Comparison of ENCODE assay signal across 8 mouse cellular contexts in the genomic region with DNA sequence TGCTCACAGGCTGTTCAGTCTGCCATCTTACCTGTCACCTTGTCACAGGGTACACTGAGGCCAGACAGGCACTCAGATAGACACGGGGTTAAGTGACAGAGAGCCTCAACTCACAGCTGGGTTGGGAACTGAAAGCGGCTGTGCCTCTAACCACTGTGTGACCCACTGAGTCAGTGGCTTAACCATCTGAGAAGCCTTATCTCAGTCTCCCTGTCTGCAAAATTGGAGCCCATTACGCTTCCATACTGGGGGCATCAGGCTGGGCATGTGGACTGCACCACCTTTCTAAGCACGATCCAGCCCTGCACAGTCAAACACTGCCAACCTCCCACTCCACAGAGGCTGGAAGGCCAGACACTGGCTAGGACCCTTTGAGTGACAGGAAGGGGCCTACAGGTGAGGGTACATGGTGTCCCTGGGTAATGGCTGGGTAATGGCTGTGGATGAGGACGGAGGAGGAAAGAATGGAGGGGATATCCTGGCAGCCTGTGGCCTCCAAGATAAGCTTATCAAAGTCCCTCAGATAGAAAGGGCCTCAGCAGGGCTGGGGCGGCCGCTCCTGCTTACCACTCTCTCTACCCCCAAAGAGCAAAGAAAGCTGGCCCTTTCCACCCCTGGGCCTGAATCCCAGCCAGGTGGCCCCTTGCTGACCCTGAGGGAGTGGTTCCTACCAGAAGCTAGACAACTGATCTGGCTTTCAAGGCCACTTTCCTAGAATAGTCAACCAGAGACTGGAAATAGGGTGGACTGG. TPM values are rescaled to one million over a fixed set of nuclear protein-coding genes. Genes with fewer than 3 reads are reported as not detected.
DNase-seq lines count a peak whose midpoint lies in the region; ATAC-seq and TF ChIP-seq lines count a peak whose summit lies in the region.

No protein-coding gene starts in this region.

- no peaks in the 10 kb centered on the region for H3K27me3 ChIP-seq in lung, embryonic 14.5 days (ENCODE audit: insufficient read depth, low read length)
- no peaks in the 10 kb centered on the region for H3K27me3 ChIP-seq in stomach, embryonic 14.5 days (ENCODE audit: control insufficient read depth, insufficient read depth, low read length)

- ATAC-seq in lung, embryonic 14.5 days (ENCODE audit: insufficient read depth): no peak; the same call in 1 of the 2 replicates
- peak; percentile 64 for ATAC-seq in stomach, embryonic 14.5 days (ENCODE audit: insufficient number of reproducible peaks, insufficient read depth, low FRiP score, low read depth)
- no peak for ATAC-seq in monocyte, adult 5-6 weeks (replicated peaks; ENCODE audit: insufficient number of reproducible peaks, low FRiP score, low TSS enrichment, poor library complexity, severe bottlenecking)

- no peak overlapping the region for H3K9ac ChIP-seq in lung, embryonic 14.5 days
- H3K9ac ChIP-seq in stomach, embryonic 14.5 days (replicated peaks; ENCODE audit: low read depth, low read length): no peak overlapping the region

- WGBS in lung, embryonic 14.5 days: 70% methylated on average over 7 of the region's 7 CpGs
- 70% methylated on average over 7 of the region's 7 CpGs for WGBS in stomach, embryonic 14.5 days

- peaks cover 31% of the 10 kb centered on the region for H3K4me1 ChIP-seq in lung, embryonic 14.5 days (ENCODE audit: insufficient read depth)
- H3K4me1 ChIP-seq in stomach, embryonic 14.5 days (ENCODE audit: control insufficient read depth, insufficient read depth, low read length): peaks cover 38% of the 10 kb centered on the region

- H3K4me3 ChIP-seq in lung, embryonic 14.5 days (ENCODE audit: low read depth, low read length): no peak overlapping the region
- no peak overlapping the region for H3K4me3 ChIP-seq in stomach, embryonic 14.5 days (ENCODE audit: low read depth, low read length)

- DNase-seq in lung, embryonic 14.5 days: no peak
- no peak for DNase-seq in lung, postnatal 14 days
- DNase-seq in heart, adult 8-10 months (ENCODE audit: low spot score): peak; percentile 76
- peak; percentile 88 for DNase-seq in liver
- no peak for DNase-seq in layer of hippocampus, adult 11-12 months (ENCODE audit: low spot score)
- no peak for DNase-seq in left cerebral cortex, postnatal 36 days (ENCODE audit: low spot score in 2 of 2)

- peak overlapping the region; percentile 1; the same call in 1 of the 2 replicates for H3K27ac ChIP-seq in lung, embryonic 14.5 days (ENCODE audit: low read depth)
- no peak overlapping the region for H3K27ac ChIP-seq in stomach, embryonic 14.5 days (ENCODE audit: low read length)

- TF ChIP-seq CTCF in lung, embryonic 14.5 days (IDR thresholded peaks at IDR 0.05; ENCODE audit: low read depth): no peak

- H3K4me2 ChIP-seq in lung, embryonic 14.5 days: no peak overlapping the region; the same call in 1 of the 2 replicates
- H3K4me2 ChIP-seq in stomach, embryonic 14.5 days (replicated peaks; ENCODE audit: low read depth, low read length): no peak overlapping the region

- intact Hi-C loops in left cerebral cortex, postnatal 36 days (cut with DNase I): no loop called here

- H3K36me3 ChIP-seq in lung, embryonic 14.5 days (ENCODE audit: insufficient read depth): peaks cover 18% of the 10 kb centered on the region; the same call in 1 of the 2 replicates
- peaks cover 9% of the 10 kb centered on the region for H3K36me3 ChIP-seq in stomach, embryonic 14.5 days (ENCODE audit: control insufficient read depth, insufficient read depth, low read length)

- H3K9me3 ChIP-seq in lung, embryonic 14.5 days (ENCODE audit: low read depth, low read length): no peaks in the 10 kb centered on the region
- H3K9me3 ChIP-seq in stomach, embryonic 14.5 days (ENCODE audit: control insufficient read depth, low read depth, low read length): no peaks in the 10 kb centered on the region

RNA-seq across cellular contexts. Expression of gene Tgm2, which starts 4.4 kb away (rescaled TPM):
- 40.8 and 41.7 TPM in 2 replicates for polyA plus RNA-seq in lung, embryonic 14.5 days (2014; fragmentation: Nextera tagmentation; extraction: Ambion mirVana)
- 100 to 1,000 TPM; 211 to 296 (median 238) TPM for total RNA-seq in heart, adult 8-10 months (2022)
- polyA plus RNA-seq in stomach, embryonic 14.5 days (2014; fragmentation: Nextera tagmentation; extraction: Ambion mirVana): 56.0 and 63.4 TPM in 2 replicates
- total RNA-seq in monocyte, adult 5-6 weeks (2017): 131 to 275 TPM (median 210 TPM) in 3 replicates
- total RNA-seq in left cerebral cortex, postnatal 36 days (2021): 10 to 100 TPM; 11.2 to 11.5 TPM

Comparison
In these comparisons a context has a peak if more than half of its experiments do, and no peak if none do; other contexts are left out.
1. DNase-seq: peak in heart, adult 8-10 months (single experiment) and liver (single experiment); none in lung, embryonic 14.5 days (single experiment), lung, postnatal 14 days (single experiment), layer of hippocampus, adult 11-12 months (single experiment) and left cerebral cortex, postnatal 36 days (0 of 2).
2. RNA of gene Tgm2, which starts 4.4 kb away (total RNA-seq): 211 to 296 TPM in heart, adult 8-10 months and 131 to 275 TPM in monocyte, adult 5-6 weeks; 11.2 to 11.5 TPM in left cerebral cortex, postnatal 36 days; every median in the first group is over 10 times any median in the second.